Mouse (Mus musculus) yolk sac, embryonic 10.5 days (tissue): Measurements from ENCODE around the gene Paqr6.

ENCODE experiments used
- DNase-seq: peaks from one replicate; pipeline ENCODE4 v3.0.0-alpha.2; 2017; ENCODE audit warnings: low spot score

Paqr6 gene

DNA sequence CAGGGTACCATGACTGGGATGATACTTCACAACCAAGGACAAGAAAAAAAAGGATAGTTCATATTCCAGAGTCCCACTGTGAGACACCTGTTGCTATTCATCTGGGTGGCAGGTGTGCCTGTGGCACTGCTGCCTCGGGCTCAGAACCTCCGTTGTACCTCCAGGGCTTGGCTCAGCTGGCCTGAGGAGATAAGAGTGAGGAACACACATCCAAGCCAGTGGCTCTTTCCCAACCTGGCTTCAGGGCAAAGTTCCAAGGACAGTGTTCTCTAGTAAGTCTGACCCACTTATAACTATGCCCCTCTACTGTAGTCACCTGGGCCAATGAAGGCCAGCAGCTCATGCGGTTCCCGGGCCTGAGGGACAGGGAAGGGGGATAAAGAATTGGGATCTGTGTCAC lies 47.3 kb downstream of the Paqr6 start:
- peak; percentile 64 for DNase-seq

DNA sequence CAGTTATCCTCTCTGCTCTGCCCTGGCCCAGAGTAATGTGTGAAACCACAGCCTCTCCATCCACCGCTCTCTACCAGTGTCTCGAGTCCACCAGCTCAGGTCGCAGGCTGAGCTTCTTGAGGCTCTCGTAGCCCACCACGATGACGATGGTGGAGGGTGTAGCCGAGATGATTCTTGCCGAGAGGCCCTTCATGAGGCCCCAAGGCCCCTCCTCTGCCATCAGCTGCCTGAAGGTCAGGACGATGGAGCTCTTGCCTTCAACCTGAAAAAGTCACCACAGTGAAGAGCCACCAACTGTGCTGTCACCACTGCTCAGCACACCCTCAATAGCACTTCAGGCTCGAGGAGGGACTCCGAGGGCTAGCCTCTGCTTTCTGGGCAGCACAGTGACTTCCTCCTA lies 48.3 kb downstream of the Paqr6 start:
- no peak for DNase-seq

DNA sequence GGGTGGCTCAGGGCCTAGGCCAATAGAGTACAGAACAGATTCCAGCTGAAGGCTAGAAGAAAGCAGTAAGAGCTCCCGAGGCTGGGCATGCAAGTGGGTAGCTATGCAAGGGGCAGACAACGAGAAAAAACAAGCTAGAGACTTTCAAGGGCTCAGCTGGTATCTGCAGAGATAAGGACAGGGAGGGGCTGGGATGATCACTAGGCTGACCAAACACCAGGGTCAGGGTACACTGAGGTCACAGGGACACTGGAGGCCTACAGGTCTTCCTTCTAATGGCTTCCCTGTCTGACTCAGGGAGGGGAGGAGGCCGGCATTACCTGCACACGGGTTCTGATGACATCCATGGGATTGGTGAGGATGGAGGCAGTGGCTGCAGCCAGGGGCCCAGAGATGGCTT lies 51.3 kb downstream of the Paqr6 start:
- peak; percentile 85 for DNase-seq

- no peak for DNase-seq
These were observed 53.6 kb downstream of the Paqr6 start for GRCm38 (mm10) chr3:88418016-88418415.
